Mouse (Mus musculus): ENCODE data around the gene Fndc10. TPM values are rescaled to one million over a fixed set of nuclear protein-coding genes. Genes with fewer than 3 reads are reported as not detected.

Gene Fndc10
- polyA plus RNA-seq, 1 experiment from 2014 or later, result 5.9 TPM

- H3K4me1 ChIP-seq, result peaks cover 12% of the 10 kb centered on the region
- H3K27ac ChIP-seq, result no peak overlapping the region
- no peak overlapping the region for H3K4me2 ChIP-seq
- 49% methylated on average over 6 of the region's 6 CpGs for WGBS
- H3K9me3 ChIP-seq, result no peaks in the 10 kb centered on the region
- ATAC-seq (ENCODE audit: low FRiP score), result no peak
- no peak overlapping the region for H3K4me3 ChIP-seq (replicated peaks)
- peaks cover 10% of the 10 kb centered on the region for H3K36me3 ChIP-seq (replicated peaks)
- H3K9ac ChIP-seq, result no peak overlapping the region
- H3K27me3 ChIP-seq, result no peaks in the 10 kb centered on the region
Measured at GRCm38 (mm10) chr4:155710521-155711252, 16.5 kb downstream of the Fndc10 start.

- H3K9me3 ChIP-seq, result no peaks in the 10 kb centered on the region
- WGBS, result 72% methylated on average over 4 of the region's 4 CpGs
- no peak for ATAC-seq (ENCODE audit: low FRiP score)
Measured at GRCm38 (mm10) chr4:155721668-155722083, 27.5 kb downstream of the Fndc10 start.

GRCm38 (mm10) chr4:155727993-155728392 lies 33.9 kb downstream of the Fndc10 start:
- H3K27me3 ChIP-seq, result no peaks in the 10 kb centered on the region
- 0 out of 2 replicates have a peak, but pooled peaks cover 1% of the 10 kb centered on the region for H3K4me1 ChIP-seq
- no peak overlapping the region for H3K4me2 ChIP-seq
- H3K9ac ChIP-seq, result no peak overlapping the region
- peaks cover 25% of the 10 kb centered on the region for H3K36me3 ChIP-seq (replicated peaks)
- H3K4me3 ChIP-seq (replicated peaks), result no peak overlapping the region
- H3K9me3 ChIP-seq, result no peaks in the 10 kb centered on the region
- ATAC-seq (ENCODE audit: low FRiP score), result no peak
- H3K27ac ChIP-seq, result no peak overlapping the region
- WGBS, result 80% methylated on average over 2 of the region's 2 CpGs

More at GRCm38 (mm10) chr4:155721668-155722083, 27.5 kb downstream of the Fndc10 start:
- Histone ChIP-seq H3K36me3 (replicated peaks) (peaks cover 24% of the 10 kb centered on the region), H3K27ac (no peak overlapping the region), H3K9ac (no peak overlapping the region), H3K4me1 (no peaks in the 10 kb centered on the region), H3K4me3 (replicated peaks) (no peak overlapping the region), H3K27me3 (no peaks in the 10 kb centered on the region), H3K4me2 (no peak overlapping the region)

- H3K36me3 ChIP-seq (replicated peaks), result peaks cover 21% of the 10 kb centered on the region
- H3K4me1 ChIP-seq, result peaks cover 29% of the 10 kb centered on the region
- H3K4me3 ChIP-seq (replicated peaks), result no peak overlapping the region
- no peak overlapping the region for H3K27ac ChIP-seq
- 0 out of 2 replicates have a peak overlapping the region, but pooled peaks have one; percentile 92 for H3K9ac ChIP-seq
- no peak overlapping the region for H3K4me2 ChIP-seq
- H3K9me3 ChIP-seq, result no peaks in the 10 kb centered on the region
- no peak for ATAC-seq (ENCODE audit: low FRiP score)
- WGBS, result 90% methylated on average over 10 of the region's 10 CpGs
- no peaks in the 10 kb centered on the region for H3K27me3 ChIP-seq
Measured at GRCm38 (mm10) chr4:155733267-155733666, 39.1 kb downstream of the Fndc10 start.

GRCm38 (mm10) chr4:155734350-155734941 lies 40.3 kb downstream of the Fndc10 start, which contains the start of gene Tmem240:
Gene Tmem240, plus strand, starts transcription at chr4:155734800.
- WGBS, result under 1% methylated on average over 20 of the region's 35 CpGs
- peak; percentile 95 for ATAC-seq (ENCODE audit: low FRiP score)
- Histone ChIP-seq H3K9me3 (no peaks in the 10 kb centered on the region), H3K4me2 (peak within 1 kb of the TSS; percentile 91), H3K36me3 (replicated peaks) (peaks cover 21% of the 10 kb centered on the region), H3K27ac (peak within 1 kb of the TSS; percentile 91), H3K27me3 (no peaks in the 10 kb centered on the region), H3K4me3 (replicated peaks) (peak within 1 kb of the TSS; percentile 79), H3K4me1 (peaks cover 29% of the 10 kb centered on the region), H3K9ac (peak within 1 kb of the TSS; percentile 92)

- peak overlapping the region; percentile 91 for H3K4me2 ChIP-seq
- H3K36me3 ChIP-seq (replicated peaks), result peaks cover 28% of the 10 kb centered on the region
- peak overlapping the region; percentile 91 for H3K27ac ChIP-seq
- H3K4me1 ChIP-seq, result peaks cover 29% of the 10 kb centered on the region
- H3K4me3 ChIP-seq (replicated peaks), result peak overlapping the region; percentile 79
- H3K9ac ChIP-seq, result peak overlapping the region; percentile 92
- ATAC-seq (ENCODE audit: low FRiP score), result peak; percentile 71
- no peaks in the 10 kb centered on the region for H3K27me3 ChIP-seq
- 1% methylated on average over 44 of the region's 79 CpGs for WGBS
- no peaks in the 10 kb centered on the region for H3K9me3 ChIP-seq
Measured at GRCm38 (mm10) chr4:155734951-155735702, 41.0 kb downstream of the Fndc10 start.

- Histone ChIP-seq H3K4me3 (replicated peaks) (peak overlapping the region; percentile 79), H3K27ac (peak overlapping the region; percentile 91), H3K4me2 (peak overlapping the region; percentile 91), H3K36me3 (replicated peaks) (peaks cover 34% of the 10 kb centered on the region), H3K4me1 (peaks cover 29% of the 10 kb centered on the region), H3K9ac (peak overlapping the region; percentile 92), H3K9me3 (no peaks in the 10 kb centered on the region), H3K27me3 (no peaks in the 10 kb centered on the region)
- ATAC-seq (ENCODE audit: low FRiP score), result peak; percentile 1; the same call in 1 of the 2 replicates
- WGBS, result 70% methylated on average over 5 of the region's 5 CpGs
Measured at GRCm38 (mm10) chr4:155735788-155736187, 41.6 kb downstream of the Fndc10 start.

- peaks cover 38% of the 10 kb centered on the region for H3K36me3 ChIP-seq (replicated peaks)
- H3K27ac ChIP-seq, result no peak overlapping the region
- H3K27me3 ChIP-seq, result no peaks in the 10 kb centered on the region
- H3K4me3 ChIP-seq (replicated peaks), result no peak overlapping the region
- peak overlapping the region; percentile 91; the same call in 1 of the 2 replicates for H3K4me2 ChIP-seq
- 93% methylated on average over 5 of the region's 5 CpGs for WGBS
- no peaks in the 10 kb centered on the region for H3K9me3 ChIP-seq
- no peak overlapping the region for H3K9ac ChIP-seq
- H3K4me1 ChIP-seq, result peaks cover 29% of the 10 kb centered on the region
- ATAC-seq (ENCODE audit: low FRiP score), result no peak
Measured at GRCm38 (mm10) chr4:155736421-155736820, 42.3 kb downstream of the Fndc10 start.

- Histone ChIP-seq H3K9ac (no peak overlapping the region), H3K27ac (no peak overlapping the region), H3K4me1 (peaks cover 25% of the 10 kb centered on the region), H3K36me3 (replicated peaks) (peaks cover 40% of the 10 kb centered on the region), H3K4me3 (replicated peaks) (no peak overlapping the region), H3K4me2 (no peak overlapping the region), H3K27me3 (no peaks in the 10 kb centered on the region), H3K9me3 (no peaks in the 10 kb centered on the region)
- 72% methylated on average over 8 of the region's 8 CpGs for WGBS
- ATAC-seq (ENCODE audit: low FRiP score), result no peak
Measured at GRCm38 (mm10) chr4:155738262-155738661, 44.1 kb downstream of the Fndc10 start.

GRCm38 (mm10) chr4:155739152-155739551 lies 45.0 kb downstream of the Fndc10 start:
- H3K9ac ChIP-seq, result no peak overlapping the region
- 84% methylated on average over 6 of the region's 6 CpGs for WGBS
- ATAC-seq (ENCODE audit: low FRiP score), result no peak
- peaks cover 16% of the 10 kb centered on the region for H3K4me1 ChIP-seq
- peaks cover 47% of the 10 kb centered on the region for H3K36me3 ChIP-seq (replicated peaks)
- no peak overlapping the region for H3K4me2 ChIP-seq
- no peak overlapping the region for H3K27ac ChIP-seq
- no peaks in the 10 kb centered on the region for H3K27me3 ChIP-seq
- no peaks in the 10 kb centered on the region for H3K9me3 ChIP-seq
- no peak overlapping the region for H3K4me3 ChIP-seq (replicated peaks)

GRCm38 (mm10) chr4:155739741-155740636 lies 45.8 kb downstream of the Fndc10 start:
- no peak overlapping the region for H3K27ac ChIP-seq
- H3K36me3 ChIP-seq (replicated peaks), result peaks cover 56% of the 10 kb centered on the region
- WGBS, result 86% methylated on average over 37 of the region's 37 CpGs
- H3K9me3 ChIP-seq, result no peaks in the 10 kb centered on the region
- no peak overlapping the region for H3K9ac ChIP-seq
- ATAC-seq (ENCODE audit: low FRiP score), result no peak
- H3K4me3 ChIP-seq (replicated peaks), result 0 out of 2 replicates have a peak overlapping the region, but pooled peaks have one; percentile 8
- no peaks in the 10 kb centered on the region for H3K27me3 ChIP-seq
- no peak overlapping the region for H3K4me2 ChIP-seq
- peaks cover 14% of the 10 kb centered on the region for H3K4me1 ChIP-seq
